Mouse (Mus musculus): ENCODE results near the gene Rere. TPM values are rescaled to one million over a fixed set of nuclear protein-coding genes. Genes with fewer than 3 reads are reported as not detected.

Gene Rere
- polyA plus RNA-seq, 2 experiments = 28.5 to 43.3 TPM

DNA sequence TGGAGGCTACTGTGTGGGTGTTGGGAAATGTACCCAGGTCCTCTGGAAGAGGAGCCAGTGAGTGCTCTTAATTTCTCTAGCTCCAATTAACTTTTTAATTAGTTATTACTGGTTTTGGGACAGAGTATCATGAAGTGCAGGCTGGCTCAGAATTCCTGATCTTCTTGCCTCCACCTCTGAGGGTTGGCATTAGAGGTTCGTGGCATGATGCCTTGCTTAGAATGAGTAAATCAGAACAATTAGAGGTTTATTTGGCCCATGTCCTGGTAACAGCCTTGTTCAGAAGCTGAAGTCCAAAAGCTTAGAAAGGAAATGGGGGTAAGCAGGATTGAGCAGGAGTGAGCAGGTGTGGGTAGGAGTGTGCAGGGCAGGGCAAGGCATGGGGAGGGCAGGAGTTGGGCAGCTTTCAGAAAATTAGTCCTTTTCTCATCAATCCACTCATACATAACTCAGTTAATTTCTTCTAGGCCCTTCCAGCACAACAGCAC lies 94.0 kb downstream of the Rere start:
- TF ChIP-seq POLR2A (IDR thresholded peaks at IDR 0.05; ENCODE audit: borderline replicate concordance, extremely low read depth, insufficient read depth, insufficient read length) = no peak
- Histone ChIP-seq H3K4me1 (ENCODE audit: control insufficient read depth, insufficient read depth, low read length) (peaks cover 45% of the 10 kb centered on the region), H3K9me3 (ENCODE audit: control insufficient read depth, low read length) (no peaks in the 10 kb centered on the region), H3K36me3 (ENCODE audit: control insufficient read depth, insufficient read depth, low read length) (no peaks in the 10 kb centered on the region), H3K4me2 (replicated peaks; ENCODE audit: low read depth, low read length, severe bottlenecking) (no peak overlapping the region), H3K27ac (replicated peaks; ENCODE audit: low read depth, low read length) (no peak overlapping the region), H3K4me3 (replicated peaks; ENCODE audit: low read length) (no peak overlapping the region), H3K9ac (ENCODE audit: low read depth, low read length, severe bottlenecking) (no peak overlapping the region), H3K27me3 (ENCODE audit: control insufficient read depth, insufficient read depth, low read length) (no peaks in the 10 kb centered on the region)
- WGBS = 41% methylated on average over 1 of the region's 1 CpGs
- DNase-seq (ENCODE audit: low spot score) (no peak), ATAC-seq (ENCODE audit: low FRiP score, low read depth) (no peak)

DNA sequence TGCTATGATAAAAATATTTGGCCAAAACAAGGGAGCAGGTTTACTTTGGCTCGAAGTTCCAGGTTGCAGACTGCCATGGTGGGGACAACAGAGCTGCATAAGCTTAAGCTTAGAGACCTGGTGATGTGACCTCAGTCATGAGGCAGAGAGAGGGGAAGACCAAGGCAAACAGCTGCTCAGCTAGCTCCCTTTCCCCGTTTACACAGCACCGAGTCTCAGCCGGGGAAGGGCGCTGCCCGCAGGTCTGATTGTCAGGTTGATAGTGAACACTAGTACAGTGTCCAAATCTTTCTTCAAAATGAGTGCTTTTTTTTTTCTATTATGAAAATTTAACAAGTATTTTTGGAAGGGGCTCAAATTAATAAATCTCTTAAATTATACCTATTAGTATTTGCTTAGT lies 97.9 kb downstream of the Rere start:
- Histone ChIP-seq H3K4me2 (replicated peaks; ENCODE audit: low read depth, low read length, severe bottlenecking) (no peak overlapping the region), H3K27ac (replicated peaks; ENCODE audit: low read depth, low read length) (no peak overlapping the region), H3K4me1 (ENCODE audit: control insufficient read depth, insufficient read depth, low read length) (peaks cover 26% of the 10 kb centered on the region), H3K9me3 (ENCODE audit: control insufficient read depth, low read length) (no peaks in the 10 kb centered on the region), H3K4me3 (replicated peaks; ENCODE audit: low read length) (no peak overlapping the region), H3K9ac (ENCODE audit: low read depth, low read length, severe bottlenecking) (no peak overlapping the region), H3K27me3 (ENCODE audit: control insufficient read depth, insufficient read depth, low read length) (no peaks in the 10 kb centered on the region), H3K36me3 (ENCODE audit: control insufficient read depth, insufficient read depth, low read length) (no peaks in the 10 kb centered on the region)
- no peak for ATAC-seq (ENCODE audit: low FRiP score, low read depth)
- no peak for TF ChIP-seq POLR2A (IDR thresholded peaks at IDR 0.05; ENCODE audit: borderline replicate concordance, extremely low read depth, insufficient read depth, insufficient read length)
- 77% methylated on average over 6 of the region's 6 CpGs for WGBS
- no peak for DNase-seq (ENCODE audit: low spot score)

DNA sequence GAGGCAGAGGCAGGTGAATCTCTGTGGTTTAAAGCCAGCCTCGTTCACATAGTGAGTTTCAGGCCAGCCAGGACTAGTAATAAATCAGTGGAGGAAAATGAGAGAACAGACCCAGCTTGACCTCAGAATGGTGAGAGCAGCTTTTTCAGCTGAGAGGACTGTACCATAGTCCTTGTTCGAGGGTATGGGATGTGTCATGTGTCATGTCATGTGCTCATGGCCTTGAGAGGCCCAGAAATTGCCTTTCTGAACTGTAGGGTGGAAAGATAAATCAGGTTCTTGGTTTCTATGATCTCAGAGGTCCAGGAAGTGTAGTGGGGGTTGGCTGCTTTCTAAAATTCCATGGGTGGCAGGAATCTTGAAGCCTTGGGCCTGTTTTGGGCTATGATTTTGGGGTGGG lies 98.3 kb downstream of the Rere start:
- Histone ChIP-seq H3K4me2 (replicated peaks; ENCODE audit: low read depth, low read length, severe bottlenecking) (no peak overlapping the region), H3K4me1 (ENCODE audit: control insufficient read depth, insufficient read depth, low read length) (peaks cover 24% of the 10 kb centered on the region), H3K27ac (replicated peaks; ENCODE audit: low read depth, low read length) (no peak overlapping the region), H3K4me3 (replicated peaks; ENCODE audit: low read length) (no peak overlapping the region), H3K9ac (ENCODE audit: low read depth, low read length, severe bottlenecking) (no peak overlapping the region), H3K9me3 (ENCODE audit: control insufficient read depth, low read length) (no peaks in the 10 kb centered on the region), H3K36me3 (ENCODE audit: control insufficient read depth, insufficient read depth, low read length) (no peaks in the 10 kb centered on the region), H3K27me3 (ENCODE audit: control insufficient read depth, insufficient read depth, low read length) (no peaks in the 10 kb centered on the region)
- no peak for DNase-seq (ENCODE audit: low spot score)
- ATAC-seq (ENCODE audit: low FRiP score, low read depth) = no peak
- WGBS = 35% methylated on average over 2 of the region's 2 CpGs
- no peak for TF ChIP-seq POLR2A (IDR thresholded peaks at IDR 0.05; ENCODE audit: borderline replicate concordance, extremely low read depth, insufficient read depth, insufficient read length)

DNA sequence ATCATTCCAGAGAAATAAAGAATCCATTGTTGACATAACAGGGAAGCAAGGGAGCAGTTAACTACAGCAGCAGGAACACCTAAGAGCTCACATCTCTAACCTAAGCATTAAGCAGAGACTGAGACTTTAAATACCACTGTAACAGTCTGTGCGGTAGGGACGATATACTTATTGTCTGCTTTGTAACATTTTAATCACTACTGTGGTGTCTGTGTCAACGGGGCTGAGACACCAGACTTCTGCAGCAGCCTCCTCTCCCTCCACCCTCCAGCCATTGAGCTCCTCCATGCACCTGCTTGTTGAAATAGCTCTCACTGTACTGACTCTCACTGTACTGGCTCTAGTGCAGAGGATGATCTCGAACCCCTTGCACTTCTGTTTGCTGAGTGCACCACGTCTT lies 98.8 kb downstream of the Rere start:
- DNase-seq (ENCODE audit: low spot score) (no peak), ATAC-seq (ENCODE audit: low FRiP score, low read depth) (no peak)
- Histone ChIP-seq H3K27ac (replicated peaks; ENCODE audit: low read depth, low read length) (no peak overlapping the region), H3K9me3 (ENCODE audit: control insufficient read depth, low read length) (no peaks in the 10 kb centered on the region), H3K4me1 (ENCODE audit: control insufficient read depth, insufficient read depth, low read length) (peaks cover 21% of the 10 kb centered on the region), H3K4me3 (replicated peaks; ENCODE audit: low read length) (no peak overlapping the region), H3K9ac (ENCODE audit: low read depth, low read length, severe bottlenecking) (no peak overlapping the region), H3K27me3 (ENCODE audit: control insufficient read depth, insufficient read depth, low read length) (no peaks in the 10 kb centered on the region), H3K36me3 (ENCODE audit: control insufficient read depth, insufficient read depth, low read length) (no peaks in the 10 kb centered on the region), H3K4me2 (replicated peaks; ENCODE audit: low read depth, low read length, severe bottlenecking) (no peak overlapping the region)
- no peak for TF ChIP-seq POLR2A (IDR thresholded peaks at IDR 0.05; ENCODE audit: borderline replicate concordance, extremely low read depth, insufficient read depth, insufficient read length)
- 74% methylated on average over 5 of the region's 5 CpGs for WGBS

DNA sequence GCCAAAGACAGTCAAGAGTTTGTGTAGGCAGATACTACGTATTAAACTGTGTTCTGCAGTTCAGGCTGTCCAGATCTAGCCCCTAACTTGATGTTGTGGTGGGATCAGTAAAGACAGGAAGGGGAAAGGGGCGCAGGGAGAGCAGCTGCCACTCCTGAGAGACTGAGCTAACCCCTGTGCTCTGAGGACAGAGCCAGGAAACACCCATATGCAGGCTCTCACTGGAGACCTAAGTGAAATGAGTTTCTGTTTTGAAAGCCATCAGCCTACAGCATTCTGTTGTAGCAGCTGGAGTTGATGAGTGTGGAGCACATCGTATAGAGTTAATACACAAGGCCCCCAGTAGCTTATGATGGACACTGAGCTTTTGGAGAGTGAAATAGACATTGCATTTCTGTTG lies 101.1 kb downstream of the Rere start:
- H3K9ac ChIP-seq (ENCODE audit: low read depth, low read length, severe bottlenecking) = no peak overlapping the region
- H3K4me3 ChIP-seq (replicated peaks; ENCODE audit: low read length) = no peak overlapping the region
- H3K4me2 ChIP-seq (replicated peaks; ENCODE audit: low read depth, low read length, severe bottlenecking) = no peak overlapping the region
- WGBS = 71% methylated on average over 3 of the region's 3 CpGs
- no peaks in the 10 kb centered on the region for H3K27me3 ChIP-seq (ENCODE audit: control insufficient read depth, insufficient read depth, low read length)
- H3K27ac ChIP-seq (replicated peaks; ENCODE audit: low read depth, low read length) = no peak overlapping the region
- no peaks in the 10 kb centered on the region for H3K36me3 ChIP-seq (ENCODE audit: control insufficient read depth, insufficient read depth, low read length)
- H3K4me1 ChIP-seq (ENCODE audit: control insufficient read depth, insufficient read depth, low read length) = peaks cover 16% of the 10 kb centered on the region
- TF ChIP-seq POLR2A (IDR thresholded peaks at IDR 0.05; ENCODE audit: borderline replicate concordance, extremely low read depth, insufficient read depth, insufficient read length) = no peak
- DNase-seq (ENCODE audit: low spot score) (no peak), ATAC-seq (ENCODE audit: low FRiP score, low read depth) (no peak)
- H3K9me3 ChIP-seq (ENCODE audit: control insufficient read depth, low read length) = no peaks in the 10 kb centered on the region

DNA sequence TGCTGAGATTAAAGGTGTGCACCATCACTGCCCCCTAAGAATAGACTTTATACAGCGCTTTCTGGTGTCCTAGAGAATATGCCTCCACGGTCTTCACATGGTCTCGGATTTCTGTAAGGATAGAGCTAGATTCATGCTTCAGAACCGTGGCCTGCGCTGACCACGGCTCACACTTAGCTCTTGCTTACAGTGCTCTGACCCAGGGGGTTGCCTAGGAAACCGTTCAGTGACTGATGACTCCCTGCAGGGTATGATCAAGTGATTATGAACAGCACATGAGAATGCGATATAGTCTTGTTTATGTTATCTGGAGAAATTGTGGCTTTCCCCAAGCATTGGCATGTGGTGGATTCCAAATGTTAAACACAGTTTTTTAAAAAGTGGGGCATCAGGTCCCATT lies 103.0 kb downstream of the Rere start:
- H3K4me1 ChIP-seq (ENCODE audit: control insufficient read depth, insufficient read depth, low read length) = peaks cover 14% of the 10 kb centered on the region
- no peak for DNase-seq (ENCODE audit: low spot score)
- ATAC-seq (ENCODE audit: low FRiP score, low read depth) = no peak

More for the DNA sequence above, 103.0 kb downstream of the Rere start:
- H3K27me3 ChIP-seq (ENCODE audit: control insufficient read depth, insufficient read depth, low read length) = no peaks in the 10 kb centered on the region
- H3K9ac ChIP-seq (ENCODE audit: low read depth, low read length, severe bottlenecking) = no peak overlapping the region
- 64% methylated on average over 8 of the region's 8 CpGs for WGBS
- H3K36me3 ChIP-seq (ENCODE audit: control insufficient read depth, insufficient read depth, low read length) = no peaks in the 10 kb centered on the region
- H3K4me2 ChIP-seq (replicated peaks; ENCODE audit: low read depth, low read length, severe bottlenecking) = no peak overlapping the region
- no peak overlapping the region for H3K4me3 ChIP-seq (replicated peaks; ENCODE audit: low read length)
- no peak for TF ChIP-seq POLR2A (IDR thresholded peaks at IDR 0.05; ENCODE audit: borderline replicate concordance, extremely low read depth, insufficient read depth, insufficient read length)
- H3K9me3 ChIP-seq (ENCODE audit: control insufficient read depth, low read length) = no peaks in the 10 kb centered on the region
- H3K27ac ChIP-seq (replicated peaks; ENCODE audit: low read depth, low read length) = no peak overlapping the region
